Mouse (Mus musculus): ENCODE data around the gene Gpr176.

The Gpr176 gene

DNA sequence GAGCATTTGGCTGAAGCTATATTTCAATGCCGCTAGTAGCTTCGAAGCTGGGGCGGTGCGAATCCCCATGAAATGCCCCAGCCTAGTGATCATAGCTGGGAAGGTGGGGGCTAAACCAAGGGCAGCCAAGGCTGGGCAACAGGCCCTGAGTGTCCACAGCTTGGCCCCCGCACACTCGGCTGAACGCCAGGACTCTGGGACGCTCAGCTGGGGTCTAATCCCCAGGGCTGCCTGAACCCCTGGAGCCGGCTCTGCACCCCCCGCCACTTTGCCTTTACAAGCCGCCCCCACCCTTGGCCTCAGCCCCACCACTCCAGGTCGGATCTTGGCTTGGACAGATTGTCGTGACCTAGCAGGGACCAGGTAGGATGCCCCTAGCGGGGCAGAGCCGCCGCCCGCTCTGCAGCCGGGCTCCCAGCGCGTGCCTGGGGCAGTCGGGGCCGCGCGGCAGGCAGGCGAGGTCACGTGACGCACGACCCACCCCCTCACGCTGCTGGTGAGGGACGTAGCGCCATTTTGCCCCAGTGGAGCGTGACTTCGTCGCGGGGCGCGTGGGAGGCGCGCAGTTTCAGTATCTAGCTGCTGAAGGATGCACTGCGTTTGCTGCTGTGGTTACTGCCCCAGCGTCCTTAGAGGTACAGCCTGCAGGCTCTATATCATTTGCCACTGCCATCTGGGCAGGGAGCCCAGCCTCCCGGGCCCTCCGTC is 507 bp upstream of the Gpr176 start:
- peak; percentile 78 for DNase-seq (ENCODE audit: low read depth, low spot score)

GRCm38 (mm10) chr2:118372561-118372900 is 688 bp downstream of the Gpr176 start:
- no peak for DNase-seq (ENCODE audit: low read depth, low spot score)

DNA sequence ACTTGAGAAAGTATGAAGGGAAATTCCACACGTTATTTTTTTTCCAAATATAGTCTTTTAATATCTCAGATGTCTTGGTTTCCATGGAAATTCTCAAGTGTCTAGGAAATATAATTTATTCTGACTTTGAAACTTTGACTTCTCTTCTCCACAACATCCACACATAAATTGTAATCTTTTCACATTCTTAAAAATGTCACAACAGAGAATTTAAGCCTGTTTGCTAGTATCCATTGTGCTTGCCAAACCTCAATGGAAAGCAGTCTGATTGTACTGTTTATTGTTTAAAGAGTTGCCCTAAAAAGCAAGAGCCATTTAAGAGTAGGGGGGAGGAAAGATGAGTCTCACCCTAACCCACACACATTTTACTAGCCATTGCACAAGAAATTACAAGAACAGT is 1.4 kb downstream of the Gpr176 start:
- no peak for DNase-seq (ENCODE audit: low read depth, low spot score)

GRCm38 (mm10) chr2:118355138-118355719 is 18.0 kb downstream of the Gpr176 start:
- DNase-seq (ENCODE audit: low read depth, low spot score) = no peak

- no peak for DNase-seq (ENCODE audit: low read depth, low spot score)
Observed at GRCm38 (mm10) chr2:118353916-118354403, 19.3 kb downstream of the Gpr176 start.

DNA sequence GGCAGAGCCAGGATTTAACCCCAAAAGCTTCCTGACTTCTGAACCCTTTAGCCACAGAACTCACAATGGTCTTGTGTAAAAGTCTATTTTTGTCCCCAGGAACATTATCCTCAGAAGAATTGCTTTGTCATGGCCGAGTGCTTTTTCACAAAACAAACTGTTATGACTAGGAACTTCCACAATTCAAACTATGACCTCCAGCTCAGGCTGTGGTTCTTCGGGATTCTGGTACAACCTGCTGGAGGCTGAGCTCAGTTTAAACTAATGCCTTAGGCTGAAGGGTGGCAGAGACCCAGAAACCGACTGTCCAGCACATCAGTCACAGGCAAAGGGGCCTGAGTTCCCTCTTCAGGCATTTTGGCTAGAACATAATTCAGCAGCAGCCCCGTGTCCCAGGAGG is 19.7 kb downstream of the Gpr176 start:
- DNase-seq (ENCODE audit: low read depth, low spot score) = no peak

GRCm38 (mm10) chr2:118345535-118345934 is 27.7 kb downstream of the Gpr176 start:
- no peak for DNase-seq (ENCODE audit: low read depth, low spot score)

DNA sequence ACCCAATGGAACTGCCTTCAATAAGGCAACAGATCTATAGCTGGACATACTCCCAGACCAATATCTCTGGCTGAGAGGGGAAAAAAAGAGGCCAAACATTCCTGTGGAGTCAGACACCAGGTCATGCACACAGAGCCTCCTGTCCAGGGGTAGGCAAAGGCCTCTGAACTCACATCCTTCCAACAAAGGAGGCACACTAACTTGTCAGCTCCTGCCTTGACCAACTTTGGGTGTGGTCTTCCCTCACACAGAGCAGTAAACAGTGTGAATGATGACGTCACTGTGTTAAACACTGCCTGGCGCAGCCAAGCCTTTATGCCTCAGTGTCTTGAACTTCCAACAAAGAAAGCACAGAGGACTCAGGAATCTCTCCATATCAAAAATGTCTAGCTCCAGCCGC is 29.3 kb downstream of the Gpr176 start:
- DNase-seq (ENCODE audit: low read depth, low spot score) = no peak

GRCm38 (mm10) chr2:118341295-118341694 is 31.9 kb downstream of the Gpr176 start:
- no peak for DNase-seq (ENCODE audit: low read depth, low spot score)

GRCm38 (mm10) chr2:118336084-118336483 is 37.1 kb downstream of the Gpr176 start:
- DNase-seq (ENCODE audit: low read depth, low spot score) = no peak

DNA sequence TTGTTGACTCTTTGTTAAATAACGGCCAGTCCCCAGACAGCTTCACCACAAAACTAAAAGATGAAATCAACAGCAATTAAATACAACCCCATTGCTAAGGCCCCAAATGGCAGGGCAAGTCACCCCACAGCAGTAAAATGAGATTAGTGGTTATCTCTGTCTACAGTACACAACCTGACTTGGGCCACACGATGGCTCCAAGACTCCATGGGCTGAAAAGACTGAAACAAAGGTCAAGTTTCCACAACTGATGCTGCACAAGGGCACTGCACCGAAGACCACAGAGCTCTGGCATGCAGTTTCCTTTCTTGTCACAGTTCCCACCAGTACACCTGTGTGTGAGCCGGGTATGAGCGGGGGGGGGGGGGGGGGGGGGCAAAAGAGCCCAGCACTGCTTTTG is 50.6 kb downstream of the Gpr176 start:
- DNase-seq (ENCODE audit: low read depth, low spot score) = no peak

- no peak for DNase-seq (ENCODE audit: low read depth, low spot score)
Observed at GRCm38 (mm10) chr2:118321804-118322203, 51.4 kb downstream of the Gpr176 start.

DNA sequence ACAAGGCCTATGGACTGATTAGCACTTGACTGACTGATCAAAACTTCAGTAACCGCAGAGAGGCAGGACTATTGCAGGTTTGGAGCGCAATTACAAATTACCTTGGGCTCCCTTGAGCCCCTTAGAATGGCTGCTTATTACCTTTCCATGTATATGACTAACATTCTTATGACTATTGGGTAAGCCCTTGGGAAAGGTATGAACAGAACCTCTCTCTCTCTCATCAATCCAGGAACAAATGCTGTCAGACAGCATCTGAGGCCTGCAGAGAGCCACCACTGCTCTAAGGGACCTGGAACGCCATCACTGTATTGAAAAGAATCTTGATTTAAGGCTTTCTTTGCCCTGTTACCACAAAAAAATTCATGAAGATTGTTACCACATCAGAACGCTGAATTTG is 52.1 kb downstream of the Gpr176 start:
- no peak for DNase-seq (ENCODE audit: low read depth, low spot score)

DNA sequence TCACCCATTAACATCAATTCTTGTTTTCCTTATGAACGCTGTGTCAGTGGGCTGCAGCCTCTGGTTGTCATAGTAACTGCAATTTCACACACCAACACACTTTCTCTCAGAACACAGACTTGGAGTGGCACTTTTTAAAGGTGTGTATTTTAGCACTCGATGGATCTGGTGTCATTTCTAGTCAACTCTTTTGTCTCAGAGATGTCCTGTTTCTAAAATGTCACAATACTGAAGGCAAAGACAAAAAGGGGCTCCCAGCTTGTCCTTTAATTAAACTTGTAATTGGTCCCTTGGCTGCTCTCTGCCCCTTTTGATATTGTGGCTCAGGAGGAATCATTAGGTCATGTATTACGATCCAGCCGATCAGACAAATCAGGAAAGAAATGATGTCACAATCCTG is 52.7 kb downstream of the Gpr176 start:
- peak; percentile 18 for DNase-seq (ENCODE audit: low read depth, low spot score)

GRCm38 (mm10) chr2:118319176-118319575 is 54.0 kb downstream of the Gpr176 start:
- no peak for DNase-seq (ENCODE audit: low read depth, low spot score)

DNA sequence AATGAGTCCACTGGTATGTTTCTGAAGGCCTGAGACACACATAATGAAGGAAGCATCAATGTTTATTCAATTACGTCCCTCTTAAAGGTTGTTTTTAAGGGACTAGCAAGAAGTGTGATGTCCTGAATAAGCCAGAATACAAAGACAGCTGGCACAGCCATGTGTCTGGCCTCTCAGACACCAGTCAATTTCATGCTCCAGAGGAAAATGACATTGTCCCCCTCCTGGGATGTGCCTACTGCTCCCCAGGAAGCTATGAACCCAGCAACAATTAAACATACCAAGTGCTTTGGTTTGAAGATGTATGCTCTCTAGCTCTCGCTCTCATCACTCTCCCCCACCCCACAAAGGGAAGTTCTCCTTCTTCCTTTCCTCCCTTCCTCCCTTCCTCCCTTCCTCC is 56.3 kb downstream of the Gpr176 start:
- DNase-seq (ENCODE audit: low read depth, low spot score) = no peak

GRCm38 (mm10) chr2:118315656-118316402 is 57.4 kb downstream of the Gpr176 start:
- no peak for DNase-seq (ENCODE audit: low read depth, low spot score)

DNA sequence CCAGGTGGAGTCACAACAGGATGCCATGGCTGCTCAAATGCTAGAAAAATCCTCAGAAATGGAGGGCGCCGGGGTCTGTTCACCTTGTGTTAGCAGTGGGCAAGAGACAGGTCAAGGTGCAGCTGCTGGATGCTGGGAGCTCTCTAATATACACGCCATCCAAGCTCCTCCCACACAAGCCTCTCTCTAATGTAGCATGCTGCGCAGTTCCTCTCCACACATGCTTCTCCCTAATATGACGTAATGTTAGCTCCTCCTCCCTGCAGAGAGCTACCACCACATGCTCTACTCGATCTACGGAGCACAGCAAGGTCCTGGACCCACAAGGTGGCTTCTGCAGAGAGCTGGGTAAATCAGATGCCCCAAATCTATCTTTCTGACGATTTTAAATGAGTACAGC is 65.7 kb downstream of the Gpr176 start:
- DNase-seq (ENCODE audit: low read depth, low spot score) = no peak

- no peak for DNase-seq (ENCODE audit: low read depth, low spot score)
Observed at GRCm38 (mm10) chr2:118306966-118307365, 66.3 kb downstream of the Gpr176 start.

DNA sequence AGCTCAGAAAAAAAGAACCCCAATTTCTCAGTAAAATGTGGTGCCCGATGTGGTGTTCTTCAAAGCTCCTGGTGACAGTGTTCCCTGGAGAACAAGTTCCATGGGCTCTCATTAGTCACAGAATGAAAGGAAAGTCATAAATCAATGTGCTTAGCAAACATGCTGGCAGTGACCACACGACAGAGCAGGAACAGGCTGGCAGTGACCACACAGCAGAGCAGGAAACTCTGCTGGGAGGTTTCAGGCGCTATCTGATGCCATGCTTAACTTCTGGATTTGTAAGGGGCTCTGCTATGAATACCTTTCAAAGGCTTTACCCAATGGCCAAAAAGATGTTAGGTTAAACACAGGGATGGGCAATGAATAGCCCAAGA is 66.7 kb downstream of the Gpr176 start:
- peak; percentile 22 for DNase-seq (ENCODE audit: low read depth, low spot score)

GRCm38 (mm10) chr2:118305827-118306521 is 67.2 kb downstream of the Gpr176 start:
- DNase-seq (ENCODE audit: low read depth, low spot score) = no peak

- DNase-seq (ENCODE audit: low read depth, low spot score) = no peak
Observed at GRCm38 (mm10) chr2:118303456-118303855, 69.8 kb downstream of the Gpr176 start.
